Mouse (Mus musculus) urinary bladder, adult 2 months (tissue): ENCODE data around the gene Zdhhc17. TPM values are rescaled to one million over a fixed set of nuclear protein-coding genes. Genes with fewer than 3 reads are reported as not detected.

Experiments
- DNase-seq: peaks from one replicate; pipeline ENCODE4 v3.0.0; 2022; ENCODE audit warnings: low spot score
- polyA plus RNA-seq: library from polyadenylated mRNA; depleted of rRNA; stranded (reverse); fragments of >200 nt; gene quantifications from 2 replicates; pipeline ENCODE4 v1.2.3, GENCODE M21; 2012

Gene Zdhhc17
- polyA plus RNA-seq, 1 experiment, result 24.9 TPM

DNA sequence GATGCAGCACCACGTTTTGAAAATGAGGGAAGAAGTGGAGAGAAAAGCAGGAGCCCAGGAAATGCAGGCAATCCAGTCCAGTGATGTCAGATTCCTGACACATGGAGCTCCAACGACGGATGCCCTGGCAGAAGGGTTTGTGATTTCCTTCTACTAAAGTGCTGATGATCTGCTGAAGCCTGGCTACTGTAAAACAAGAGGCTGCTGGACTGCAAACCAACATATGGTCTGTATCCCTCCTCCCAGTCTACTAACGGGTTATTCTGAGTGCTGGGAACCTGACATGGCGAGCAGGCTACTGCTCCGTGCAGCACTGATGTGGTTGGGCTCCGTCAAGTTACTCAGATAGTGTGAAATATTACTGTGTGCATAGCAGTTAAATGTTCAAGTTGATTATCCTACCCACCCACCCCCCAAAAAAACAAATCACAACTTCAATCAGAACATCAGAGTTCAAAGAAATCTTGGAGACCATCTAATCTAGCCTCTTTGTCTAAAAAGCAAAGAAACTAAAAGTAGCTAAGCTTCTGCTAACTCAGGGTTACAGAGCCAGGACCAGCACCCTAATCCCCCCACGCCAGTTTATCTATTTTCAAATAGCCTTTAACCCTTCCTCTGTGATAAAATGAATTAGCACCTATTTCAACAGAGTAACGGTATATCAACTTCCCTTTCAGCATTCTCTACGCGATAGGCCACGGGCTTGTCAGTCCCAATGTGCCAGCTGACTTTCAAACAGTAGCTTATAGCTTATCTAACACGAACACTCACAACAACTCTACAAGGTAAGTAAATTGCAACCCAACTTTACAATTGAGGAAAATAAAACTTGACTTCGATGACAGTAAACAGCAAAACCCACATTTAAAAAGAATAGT is 4.1 kb downstream of the Zdhhc17 start:
- DNase-seq, result no peak

GRCm38 (mm10) chr10:111004220-111004619 is 5.7 kb downstream of the Zdhhc17 start:
- no peak for DNase-seq

DNA sequence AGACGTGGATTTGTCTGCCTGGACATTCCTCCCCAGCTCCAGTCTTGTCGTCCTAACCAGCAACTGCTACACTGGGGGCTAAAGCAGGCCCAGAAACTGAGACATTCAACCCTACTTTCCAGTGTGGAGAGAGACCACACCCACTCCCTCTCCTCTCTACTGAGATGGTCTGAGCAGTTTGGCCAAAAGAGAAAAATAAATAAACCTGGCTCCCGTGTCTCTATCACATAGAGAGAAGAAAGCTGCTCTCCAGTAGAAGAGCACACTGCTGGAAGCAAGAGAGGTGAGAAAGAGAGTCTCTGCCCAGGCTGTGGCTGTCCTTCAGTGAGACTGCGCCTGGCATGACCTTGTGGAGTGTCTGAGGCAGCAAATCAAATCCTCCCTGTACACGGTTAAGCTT is 10.7 kb downstream of the Zdhhc17 start:
- no peak for DNase-seq

DNA sequence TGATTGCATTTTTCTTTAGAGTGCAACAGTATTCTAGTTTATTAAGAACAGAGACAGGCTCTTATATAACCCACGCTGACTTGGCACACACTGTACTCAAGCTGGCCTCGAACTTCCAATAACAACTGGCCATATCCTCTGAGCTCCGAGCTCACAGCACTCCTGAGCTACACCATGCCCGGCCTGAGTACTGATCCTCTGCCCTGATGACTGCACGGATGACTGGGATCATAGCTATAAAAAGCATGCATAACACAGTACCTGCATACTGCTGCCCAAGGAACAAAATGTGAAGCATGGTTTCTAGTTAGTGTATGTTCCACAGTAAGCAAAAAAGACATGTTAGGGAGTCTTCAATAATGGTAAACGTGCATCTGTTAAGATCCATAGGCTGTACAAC is 12.8 kb downstream of the Zdhhc17 start:
- DNase-seq, result no peak

DNA sequence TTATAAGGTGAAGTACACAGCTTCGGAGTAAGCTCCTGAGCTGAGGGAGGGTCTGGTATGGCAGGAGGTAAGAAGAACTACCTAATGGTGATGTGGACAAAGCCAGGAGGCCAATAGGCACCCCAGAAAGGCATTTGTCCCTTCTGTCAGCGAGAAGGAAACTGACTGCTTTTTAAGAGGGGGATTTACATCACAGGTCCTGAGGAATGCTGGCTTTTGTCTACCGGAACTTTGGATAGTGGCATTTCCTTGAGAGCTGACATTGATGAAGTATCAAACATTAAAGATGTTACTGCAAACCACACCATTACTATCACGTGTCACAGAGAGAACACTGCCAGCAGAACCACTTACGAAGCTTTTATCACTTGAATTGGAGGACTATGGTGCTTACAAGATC is 15.2 kb downstream of the Zdhhc17 start:
- DNase-seq, result no peak

DNA sequence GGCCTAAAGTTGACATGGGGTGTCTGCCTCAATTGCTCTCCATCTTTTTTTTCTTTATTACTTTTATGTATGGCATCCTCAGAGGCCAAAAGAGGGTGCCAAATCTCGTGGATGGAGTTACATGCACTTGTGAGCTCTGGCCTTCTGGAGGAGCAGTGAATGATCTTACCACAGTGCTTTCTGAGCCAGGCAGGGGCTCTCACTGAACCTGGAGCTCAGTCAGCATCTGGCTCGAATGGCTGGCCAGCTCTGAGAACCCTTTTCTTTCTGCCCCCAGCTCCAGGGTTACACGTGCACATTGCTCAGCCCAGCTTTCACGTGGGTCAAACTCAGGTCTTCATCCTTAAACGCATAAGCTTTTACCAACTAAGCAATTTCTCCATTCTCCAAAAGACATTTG is 16.7 kb downstream of the Zdhhc17 start:
- DNase-seq, result no peak

- DNase-seq, result no peak
Observed at GRCm38 (mm10) chr10:110992047-110992431, 17.9 kb downstream of the Zdhhc17 start.

DNA sequence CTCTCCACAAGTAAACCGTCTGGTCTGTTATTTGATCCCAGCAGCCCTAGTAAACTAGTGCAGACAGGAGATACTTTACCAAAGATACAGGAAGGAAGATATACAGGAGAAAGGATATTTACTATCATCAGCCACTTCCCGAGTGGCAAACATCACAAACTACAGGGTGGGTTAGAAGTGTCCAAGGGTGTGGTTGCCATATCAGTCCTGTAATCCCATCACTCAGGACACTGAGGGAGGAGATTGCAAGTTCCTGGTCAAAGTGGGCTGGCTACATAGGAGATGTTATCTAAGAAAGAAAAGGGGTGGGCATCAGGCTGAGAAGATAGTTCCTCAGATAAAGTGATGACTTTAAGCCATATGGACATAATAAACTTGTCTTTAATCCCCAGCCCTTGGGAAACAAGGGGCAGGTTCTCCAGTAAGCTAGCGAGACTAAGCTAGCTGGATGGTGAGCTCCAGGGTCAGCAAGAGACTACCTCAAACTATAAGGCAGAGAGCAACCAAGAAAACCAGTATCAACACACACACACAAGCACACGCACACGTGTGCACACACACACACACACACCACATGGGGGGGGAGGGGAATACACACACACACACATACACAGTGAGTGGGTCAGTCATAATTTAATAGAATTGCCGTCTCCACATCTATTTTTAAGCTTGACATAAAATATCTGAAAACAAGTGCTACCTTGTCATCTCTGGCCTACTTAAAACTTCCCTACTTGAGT is 18.5 kb downstream of the Zdhhc17 start:
- DNase-seq, result no peak

DNA sequence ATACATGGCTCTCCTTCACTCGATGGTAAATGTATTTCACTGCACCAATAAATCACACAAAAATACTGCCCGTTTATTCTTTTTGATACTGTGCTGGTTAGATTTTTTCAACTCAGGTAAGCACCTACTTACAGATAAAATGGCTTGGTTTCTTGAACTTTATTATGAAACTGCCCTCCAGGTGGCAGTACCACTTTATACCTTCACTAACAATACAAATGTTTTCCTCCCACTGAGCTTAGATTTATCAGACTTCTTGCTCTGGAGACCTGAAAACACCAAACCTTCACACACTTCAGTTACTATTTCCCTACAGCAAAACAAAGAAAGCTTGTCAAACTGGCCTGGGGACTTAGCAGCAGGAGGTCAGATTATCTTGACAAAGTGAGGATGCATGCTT is 20.2 kb downstream of the Zdhhc17 start:
- no peak for DNase-seq

GRCm38 (mm10) chr10:110986682-110987081 is 23.3 kb downstream of the Zdhhc17 start:
- no peak for DNase-seq

GRCm38 (mm10) chr10:110982771-110983170 is 27.2 kb downstream of the Zdhhc17 start:
- no peak for DNase-seq

- DNase-seq, result no peak
Observed at GRCm38 (mm10) chr10:110980441-110980840, 29.5 kb downstream of the Zdhhc17 start.

DNA sequence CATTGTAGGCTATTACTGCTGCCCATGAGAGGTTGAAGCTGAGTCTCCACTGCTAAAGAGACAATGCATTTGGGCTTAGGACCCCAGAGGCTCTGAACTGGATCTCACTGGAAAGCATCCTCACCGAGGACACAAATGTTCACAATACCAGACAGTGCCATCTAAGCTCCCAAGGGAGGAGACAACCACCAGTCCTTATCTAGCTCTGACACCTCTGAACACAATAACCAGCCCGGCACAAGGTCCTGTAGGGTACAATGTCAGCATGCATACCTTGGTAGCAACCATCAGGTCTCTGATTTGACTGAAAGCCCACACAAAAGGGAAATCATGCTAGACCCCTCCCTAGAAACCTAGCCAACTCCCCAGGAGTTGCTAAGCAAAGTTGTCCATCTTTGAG is 30.5 kb downstream of the Zdhhc17 start:
- DNase-seq, result no peak

DNA sequence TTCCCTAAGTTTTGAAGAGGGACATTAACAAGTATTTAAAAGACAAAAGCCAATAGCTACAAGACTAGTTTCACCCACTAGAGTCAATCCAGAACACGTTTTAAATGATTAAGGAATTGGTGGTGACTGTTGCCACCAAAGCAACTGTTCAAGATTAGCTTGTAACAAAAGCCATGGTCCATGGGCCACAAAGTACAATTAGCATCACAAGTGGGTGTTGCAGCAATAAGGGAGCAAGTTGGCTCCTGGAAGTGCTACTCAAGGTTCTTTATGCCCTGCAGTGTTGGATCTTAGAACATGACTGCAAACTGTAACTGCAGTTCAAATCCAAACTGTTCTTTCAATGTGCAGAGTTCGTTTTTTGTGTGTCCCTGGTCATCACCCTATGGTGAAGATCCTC is 32.6 kb downstream of the Zdhhc17 start:
- DNase-seq, result no peak

- DNase-seq, result no peak
Observed at GRCm38 (mm10) chr10:110976046-110976445, 33.9 kb downstream of the Zdhhc17 start.

DNA sequence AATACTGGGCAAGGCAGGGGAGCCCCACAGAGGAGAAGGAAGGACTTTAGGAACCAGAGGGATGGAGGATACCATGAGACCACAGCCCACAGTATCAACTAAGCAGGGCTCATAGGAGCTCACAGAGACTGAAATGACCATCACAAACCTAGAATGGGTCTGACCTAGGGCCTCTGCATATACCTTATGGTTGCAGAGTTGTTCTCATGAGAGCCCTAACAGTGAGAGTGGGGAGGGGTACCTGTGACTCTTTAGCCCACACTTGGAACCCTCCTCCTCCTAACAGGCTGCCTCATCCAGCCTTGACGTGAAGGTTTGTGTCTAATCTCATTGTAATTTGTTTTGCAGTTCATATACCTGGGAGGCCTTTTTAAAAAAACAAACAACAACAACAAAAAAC is 35.1 kb downstream of the Zdhhc17 start:
- no peak for DNase-seq

DNA sequence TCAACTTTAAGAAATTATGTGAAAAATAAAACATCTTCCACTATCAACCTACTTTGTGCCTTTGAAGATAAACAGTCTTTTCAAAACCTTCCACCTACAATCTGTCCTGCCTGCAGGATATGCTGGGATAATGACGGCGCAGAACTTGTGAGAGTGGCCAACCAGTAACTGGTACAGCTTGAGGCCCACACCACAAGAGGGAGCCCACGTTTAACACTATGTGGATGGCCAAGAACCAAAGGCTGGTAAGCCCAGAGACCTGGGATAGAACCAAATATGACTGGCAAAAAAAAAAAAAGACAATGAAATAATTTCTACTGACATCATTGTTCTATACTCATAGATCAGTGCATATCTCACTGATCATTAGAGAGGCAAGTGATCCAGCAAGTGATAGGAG is 35.5 kb downstream of the Zdhhc17 start:
- no peak for DNase-seq

DNA sequence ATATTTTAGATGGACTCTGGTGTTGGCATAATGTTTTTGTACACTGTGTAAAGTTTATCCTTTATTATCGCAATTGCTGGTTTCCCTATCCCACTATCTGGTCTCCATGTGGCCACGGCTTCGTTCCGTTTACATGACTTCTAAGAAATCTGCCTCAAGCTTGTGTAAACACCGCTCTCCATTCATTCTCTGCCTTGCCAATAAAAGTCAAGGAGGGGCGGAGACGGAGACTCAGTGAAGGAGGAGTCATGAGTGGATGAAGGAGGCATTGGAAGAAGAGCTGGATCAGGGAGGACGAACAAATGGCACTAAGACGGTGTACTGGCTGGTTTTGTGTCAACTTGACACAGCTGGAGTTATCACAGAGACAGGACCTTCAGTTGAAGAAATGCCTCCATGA is 37.9 kb downstream of the Zdhhc17 start:
- DNase-seq, result no peak

- no peak for DNase-seq
Observed at GRCm38 (mm10) chr10:110971483-110971882, 38.5 kb downstream of the Zdhhc17 start.

GRCm38 (mm10) chr10:110971044-110971443 is 38.9 kb downstream of the Zdhhc17 start:
- DNase-seq, result no peak

DNA sequence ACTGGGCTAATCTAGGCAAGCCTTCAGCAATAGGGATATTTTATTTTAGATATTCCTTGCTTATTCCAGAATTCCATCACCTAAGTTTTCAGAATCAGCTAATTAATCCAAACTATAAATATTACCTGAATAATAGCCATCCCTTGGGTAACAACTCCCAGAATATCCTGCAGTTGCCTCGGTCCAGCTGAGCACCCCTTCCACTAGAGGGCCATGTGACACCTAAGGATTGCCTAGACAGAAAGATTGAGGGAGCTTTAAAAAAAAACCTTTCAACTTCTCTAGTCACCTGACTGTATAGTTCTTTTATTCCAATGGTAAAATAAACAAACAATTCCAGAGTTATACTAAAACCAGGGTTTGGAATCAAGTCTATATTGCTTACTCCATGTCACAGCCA is 47.8 kb downstream of the Zdhhc17 start:
- no peak for DNase-seq

DNA sequence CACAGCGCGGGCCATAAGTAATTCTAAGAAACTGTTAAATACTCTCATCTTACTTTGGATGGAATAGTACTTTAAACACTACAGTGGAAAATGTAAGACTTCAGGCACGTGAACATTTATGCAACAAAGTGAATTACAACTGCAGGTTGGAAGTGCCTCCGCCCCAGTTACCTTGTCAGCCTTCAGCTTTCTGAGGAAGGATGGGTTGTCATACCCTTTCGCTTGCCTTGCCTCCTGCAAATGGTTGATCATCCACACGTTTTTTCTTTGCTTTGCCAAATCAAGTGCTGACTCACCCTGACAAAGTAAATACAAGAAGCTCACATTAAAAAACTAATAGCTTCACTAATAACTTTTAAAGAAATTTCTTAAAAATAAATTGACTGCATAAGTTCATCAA is 49.1 kb downstream of the Zdhhc17 start:
- DNase-seq, result no peak

GRCm38 (mm10) chr10:110959781-110960180 is 50.2 kb downstream of the Zdhhc17 start:
- no peak for DNase-seq
